Mouse (Mus musculus) brain, adult 2 months (tissue): Measurements from ENCODE around the gene Gga3.

ENCODE experiments used
- DNase-seq: peaks from one replicate; pipeline ENCODE4 v3.0.0; 2011; ENCODE audit warnings: low read depth, low spot score

The Gga3 gene

GRCm38 (mm10) chr11:115612410-115613137 is 8.7 kb upstream of the Gga3 start, which contains the start of gene Mif4gd:
Gene Mif4gd (minus strand): TSS chr11:115612969.
- peak; percentile 90 for DNase-seq

- peak; percentile 74 for DNase-seq
Measured at GRCm38 (mm10) chr11:115612059-115612409, 8.2 kb upstream of the Gga3 start.

- no peak for DNase-seq
Measured at GRCm38 (mm10) chr11:115611173-115611572, 7.3 kb upstream of the Gga3 start.

- no peak for DNase-seq
Measured at GRCm38 (mm10) chr11:115609576-115609975, 5.7 kb upstream of the Gga3 start.

- DNase-seq, result peak; percentile 54
Measured at GRCm38 (mm10) chr11:115608421-115609399, 4.9 kb upstream of the Gga3 start.

GRCm38 (mm10) chr11:115606733-115607132 is 2.9 kb upstream of the Gga3 start:
- DNase-seq, result no peak

GRCm38 (mm10) chr11:115604304-115604696 is 449 bp upstream of the Gga3 start:
- DNase-seq, result no peak

- DNase-seq, result peak; percentile 31
Measured at GRCm38 (mm10) chr11:115603128-115603475, 749 bp downstream of the Gga3 start.

GRCm38 (mm10) chr11:115601174-115601573 is 2.7 kb downstream of the Gga3 start:
- DNase-seq, result no peak

- DNase-seq, result no peak
Measured at GRCm38 (mm10) chr11:115600743-115601142, 3.1 kb downstream of the Gga3 start.

GRCm38 (mm10) chr11:115599722-115600121 is 4.1 kb downstream of the Gga3 start:
- DNase-seq, result peak; percentile 80

GRCm38 (mm10) chr11:115598309-115598708 is 5.5 kb downstream of the Gga3 start:
- DNase-seq, result no peak

- no peak for DNase-seq
Measured at GRCm38 (mm10) chr11:115595209-115595608, 8.6 kb downstream of the Gga3 start.

GRCm38 (mm10) chr11:115590526-115591075 is 13.2 kb downstream of the Gga3 start:
- no peak for DNase-seq

- DNase-seq, result no peak
Measured at GRCm38 (mm10) chr11:115587984-115588383, 15.9 kb downstream of the Gga3 start.

- DNase-seq, result no peak
Measured at GRCm38 (mm10) chr11:115586403-115586802, 17.4 kb downstream of the Gga3 start.

- DNase-seq, result no peak
Measured at GRCm38 (mm10) chr11:115585573-115586100, 18.2 kb downstream of the Gga3 start.

- no peak for DNase-seq
Measured at GRCm38 (mm10) chr11:115584376-115585073, 19.3 kb downstream of the Gga3 start.

- peak; percentile 40 for DNase-seq
Measured at GRCm38 (mm10) chr11:115582913-115583606, 20.8 kb downstream of the Gga3 start.

- DNase-seq, result no peak
Measured at GRCm38 (mm10) chr11:115579080-115579479, 24.8 kb downstream of the Gga3 start.

GRCm38 (mm10) chr11:115564961-115565360 is 38.9 kb downstream of the Gga3 start:
- DNase-seq, result no peak
